Mouse (Mus musculus) liver, adult 2 months (tissue): Measurements from ENCODE around the gene Fjx1.

Experiments
- CTCF ChIP-seq: fragments of 200-500 bp; IDR thresholded peaks from 2 replicates; pipeline ENCODE4 v1.5.1; 2011; ENCODE audit warnings: low read depth, low read length, control low read depth
- POLR2A ChIP-seq: fragments of 200-500 bp; IDR thresholded peaks from 2 replicates; pipeline ENCODE4 v1.6.1; 2011; ENCODE audit warnings: low read length, control low read depth; ENCODE audit not compliant: insufficient read depth; ENCODE audit errors: extremely low read depth

DNA sequence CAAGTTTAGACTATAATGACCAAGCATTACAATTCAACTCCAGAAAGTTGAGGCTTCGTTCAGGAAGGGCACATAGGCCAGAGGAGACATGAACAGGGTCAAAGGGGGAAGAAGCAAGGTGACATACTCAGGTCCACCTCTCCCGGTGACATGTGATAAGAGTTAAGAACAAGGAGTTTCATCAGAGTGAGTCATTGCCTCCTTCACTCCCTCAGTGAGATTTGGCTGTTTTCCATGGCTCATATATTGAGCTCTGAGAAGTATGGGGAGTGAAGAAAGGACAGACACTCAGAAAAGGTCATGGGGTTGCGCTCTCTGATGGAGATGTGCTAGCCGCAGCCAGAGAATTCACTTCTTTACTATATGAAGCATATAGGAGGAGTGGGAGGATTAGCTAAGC lies 41.7 kb downstream of the Fjx1 start:
- TF ChIP-seq POLR2A (no peak), CTCF (no peak)
